Comparison of ENCODE assay signal across 25 mouse cellular contexts in genomic region chr10:80443575-80444278, GRCm38 (mm10). TPM values are rescaled to one million over a fixed set of nuclear protein-coding genes. Genes with fewer than 3 reads are reported as not detected.
DNase-seq lines count a peak whose midpoint lies in the region; ATAC-seq and TF ChIP-seq lines count a peak whose summit lies in the region.
"Had no signal": no experiment of that assay in that cellular context is flagged by ENCODE, and none has a peak within 500 bp of the region (broad histone marks: within the 10 kb centered on the region; RNA-seq: fewer than 3 reads in every experiment).

No protein-coding gene starts in this region.

- DNase-seq in adrenal gland, adult (ENCODE audit: inconsistent age in 2 of 2, low spot score in 1 of 2) = peak; percentile 55 to 65
- DNase-seq in adrenal gland, postnatal 10 days = no peak
- DNase-seq in hindbrain, embryonic 14.5 days (ENCODE audit: low spot score) = no peak
- DNase-seq in hindbrain, embryonic 10.5 days (ENCODE audit: low spot score) = no peak
- DNase-seq in lung, postnatal 14 days = no peak
- DNase-seq in stomach, postnatal 0 days (ENCODE audit: low spot score) = no peak
- DNase-seq: cerebellum, adult 11-12 months; heart, adult 11 months; heart, postnatal 10 days; kidney, adult 9 months; kidney, postnatal 14 days; lung, adult 18-20 months; thymus, postnatal 14 days had no signal

- no peaks in the 10 kb centered on the region for H3K9me3 ChIP-seq in hindbrain, embryonic 14.5 days (ENCODE audit: control insufficient read depth, low read length)
- no peaks in the 10 kb centered on the region for H3K9me3 ChIP-seq in hindbrain, embryonic 10.5 days
- no peaks in the 10 kb centered on the region for H3K9me3 ChIP-seq in lung, embryonic 16.5 days (ENCODE audit: control insufficient read depth, low read length)
- no peaks in the 10 kb centered on the region for H3K9me3 ChIP-seq in stomach, embryonic 16.5 days (replicated peaks; ENCODE audit: control insufficient read depth, low read length)
- H3K9me3 ChIP-seq in stomach, postnatal 0 days (ENCODE audit: control insufficient read depth, low read length) = no peaks in the 10 kb centered on the region
- H3K9me3 ChIP-seq: embryonic facial prominence, embryonic 13.5 days; forebrain, embryonic 15.5 days; hindbrain, embryonic 15.5 days; midbrain, embryonic 12.5 days had no signal

- H3K27me3 ChIP-seq in hindbrain, embryonic 14.5 days (ENCODE audit: control insufficient read depth, insufficient read depth, low read length) = peaks cover 11% of the 10 kb centered on the region; the same call in 1 of the 2 replicates
- H3K27me3 ChIP-seq in hindbrain, embryonic 10.5 days (ENCODE audit: insufficient read depth, poor library complexity, severe bottlenecking) = peaks cover 47% of the 10 kb centered on the region
- H3K27me3 ChIP-seq in lung, embryonic 16.5 days (ENCODE audit: control insufficient read depth, insufficient read depth, low read depth, low read length) = peaks cover 4% of the 10 kb centered on the region
- 0 out of 2 replicates have a peak, but pooled peaks cover 4% of the 10 kb centered on the region for H3K27me3 ChIP-seq in stomach, embryonic 16.5 days (ENCODE audit: control insufficient read depth, insufficient read depth, low read length)
- H3K27me3 ChIP-seq in stomach, postnatal 0 days (ENCODE audit: control insufficient read depth, insufficient read depth, low read length) = no peaks in the 10 kb centered on the region

- no peak for TF ChIP-seq EP300 in stomach, postnatal 0 days (optimal IDR thresholded peaks at IDR 0.05)

- no peak for ATAC-seq in hindbrain, embryonic 14.5 days (ENCODE audit: low FRiP score)
- ATAC-seq in lung, embryonic 16.5 days (ENCODE audit: low read depth) = no peak
- ATAC-seq in stomach, embryonic 16.5 days (ENCODE audit: insufficient read depth, low FRiP score) = no peak
- ATAC-seq in stomach, postnatal 0 days (ENCODE audit: low FRiP score, low TSS enrichment) = no peak
- ATAC-seq: forebrain, embryonic 15.5 days had no signal

- WGBS in hindbrain, embryonic 14.5 days = 83% methylated on average over 7 of the region's 8 CpGs
- 83% methylated on average over 8 of the region's 8 CpGs for WGBS in hindbrain, embryonic 10.5 days
- 75% methylated on average over 8 of the region's 8 CpGs for WGBS in lung, embryonic 16.5 days
- WGBS in stomach, embryonic 16.5 days = 78% methylated on average over 8 of the region's 8 CpGs
- WGBS in stomach, postnatal 0 days = 76% methylated on average over 8 of the region's 8 CpGs

- no peak overlapping the region for H3K27ac ChIP-seq in hindbrain, embryonic 14.5 days
- no peak overlapping the region for H3K27ac ChIP-seq in hindbrain, embryonic 10.5 days
- H3K27ac ChIP-seq in lung, embryonic 16.5 days (ENCODE audit: low read length) = no peak overlapping the region
- H3K27ac ChIP-seq in stomach, embryonic 16.5 days (ENCODE audit: low read length) = no peak overlapping the region
- no peak overlapping the region for H3K27ac ChIP-seq in stomach, postnatal 0 days (replicated peaks)
- H3K27ac ChIP-seq: embryonic facial prominence, embryonic 13.5 days; forebrain, embryonic 15.5 days; hindbrain, embryonic 15.5 days; midbrain, embryonic 12.5 days had no signal

- H3K9ac ChIP-seq in hindbrain, embryonic 14.5 days = peak overlapping the region; percentile 28; the same call in 1 of the 2 replicates
- H3K9ac ChIP-seq in lung, embryonic 16.5 days (ENCODE audit: low read length) = peak overlapping the region; percentile 15; the same call in 1 of the 2 replicates
- H3K9ac ChIP-seq in stomach, embryonic 16.5 days (ENCODE audit: low read length) = 0 out of 2 replicates have a peak overlapping the region, but pooled peaks have one; percentile 36
- H3K9ac ChIP-seq in stomach, postnatal 0 days (ENCODE audit: low read length) = no peak overlapping the region
- H3K9ac ChIP-seq: forebrain, embryonic 15.5 days; hindbrain, embryonic 15.5 days; midbrain, embryonic 12.5 days had no signal

- TF ChIP-seq CTCF in stomach, postnatal 0 days (IDR thresholded peaks at IDR 0.05; ENCODE audit: low read depth) = no peak

- H3K4me1 ChIP-seq in hindbrain, embryonic 14.5 days (replicated peaks; ENCODE audit: control insufficient read depth, insufficient read depth, low read length) = 0 out of 2 replicates have a peak, but pooled peaks cover 2% of the 10 kb centered on the region
- peaks cover 26% of the 10 kb centered on the region for H3K4me1 ChIP-seq in hindbrain, embryonic 10.5 days (replicated peaks)
- no peaks in the 10 kb centered on the region; the same call in 1 of the 2 replicates for H3K4me1 ChIP-seq in lung, embryonic 16.5 days (replicated peaks; ENCODE audit: control insufficient read depth, insufficient read depth, low read length)
- H3K4me1 ChIP-seq in stomach, embryonic 16.5 days (ENCODE audit: control insufficient read depth, insufficient read depth, low read length) = peaks cover 7% of the 10 kb centered on the region; the same call in 1 of the 2 replicates
- no peaks in the 10 kb centered on the region for H3K4me1 ChIP-seq in stomach, postnatal 0 days (replicated peaks; ENCODE audit: control insufficient read depth, insufficient read depth)

- H3K36me3 ChIP-seq in hindbrain, embryonic 14.5 days (replicated peaks; ENCODE audit: control insufficient read depth, insufficient read depth) = no peaks in the 10 kb centered on the region
- H3K36me3 ChIP-seq in hindbrain, embryonic 10.5 days = no peaks in the 10 kb centered on the region
- no peaks in the 10 kb centered on the region for H3K36me3 ChIP-seq in lung, embryonic 16.5 days (ENCODE audit: control insufficient read depth, insufficient read depth, low read length)
- H3K36me3 ChIP-seq in stomach, embryonic 16.5 days (ENCODE audit: control insufficient read depth, insufficient read depth, low read length) = no peaks in the 10 kb centered on the region
- no peaks in the 10 kb centered on the region for H3K36me3 ChIP-seq in stomach, postnatal 0 days (ENCODE audit: control insufficient read depth, insufficient read depth, low read length)
- H3K36me3 ChIP-seq: embryonic facial prominence, embryonic 13.5 days; forebrain, embryonic 15.5 days; hindbrain, embryonic 15.5 days; midbrain, embryonic 12.5 days had no signal

- no peak overlapping the region for H3K4me2 ChIP-seq in hindbrain, embryonic 14.5 days (replicated peaks)
- no peak overlapping the region for H3K4me2 ChIP-seq in lung, embryonic 16.5 days (ENCODE audit: low read depth, low read length)
- H3K4me2 ChIP-seq in stomach, embryonic 16.5 days (ENCODE audit: low read depth, low read length) = no peak overlapping the region
- H3K4me2 ChIP-seq in stomach, postnatal 0 days (replicated peaks; ENCODE audit: low read depth) = no peak overlapping the region
- H3K4me2 ChIP-seq: embryonic facial prominence, embryonic 13.5 days; forebrain, embryonic 15.5 days; heart, embryonic 11.5 days; hindbrain, embryonic 15.5 days; midbrain, embryonic 12.5 days had no signal

- H3K4me3 ChIP-seq in hindbrain, embryonic 14.5 days (replicated peaks; ENCODE audit: low read length) = no peak overlapping the region
- H3K4me3 ChIP-seq in hindbrain, embryonic 10.5 days = no peak overlapping the region
- no peak overlapping the region for H3K4me3 ChIP-seq in lung, embryonic 16.5 days (ENCODE audit: low read length)
- H3K4me3 ChIP-seq in stomach, embryonic 16.5 days (replicated peaks; ENCODE audit: low read length) = no peak overlapping the region
- H3K4me3 ChIP-seq in stomach, postnatal 0 days (ENCODE audit: low read depth, low read length) = no peak overlapping the region
- H3K4me3 ChIP-seq: embryonic facial prominence, embryonic 13.5 days; forebrain, embryonic 15.5 days; hindbrain, embryonic 15.5 days; midbrain, embryonic 12.5 days; myocyte had no signal

RNA-seq across cellular contexts. Expression of gene Tcf3, which starts 10.3 kb away (rescaled TPM):
- 10 to 100 TPM; 58.1 to 77.1 TPM for total RNA-seq in adrenal gland, postnatal 10 days (2021)
- polyA plus RNA-seq in hindbrain, embryonic 14.5 days (2014; fragmentation: Nextera tagmentation; extraction: Ambion mirVana) = 41.3 and 46.5 TPM in 2 replicates
- polyA plus RNA-seq in hindbrain, embryonic 10.5 days (2016; fragmentation: Nextera tagmentation; extraction: Ambion mirVana) = 191 and 198 TPM in 2 replicates
- 81.0 and 82.4 TPM in 2 replicates for polyA plus RNA-seq in lung, embryonic 16.5 days (2015; fragmentation: Nextera tagmentation; extraction: Ambion mirVana)
- 46.1 and 57.9 TPM in 2 replicates for polyA plus RNA-seq in stomach, embryonic 16.5 days (2015; fragmentation: Nextera tagmentation; extraction: Ambion mirVana)
- 30.9 and 37.0 TPM in 2 replicates for polyA plus RNA-seq in stomach, postnatal 0 days (2015; fragmentation: Nextera tagmentation; extraction: Ambion mirVana)

RNA-seq across cellular contexts. Expression of gene Uqcr11, which starts 37.1 kb away (rescaled TPM):
- 1,000 to 10,000 TPM; 1,321 to 1,365 TPM for total RNA-seq in adrenal gland, postnatal 10 days (2021)
- polyA plus RNA-seq in hindbrain, embryonic 14.5 days (2014; fragmentation: Nextera tagmentation; extraction: Ambion mirVana) = 675 and 804 TPM in 2 replicates
- 648 and 654 TPM in 2 replicates for polyA plus RNA-seq in hindbrain, embryonic 10.5 days (2016; fragmentation: Nextera tagmentation; extraction: Ambion mirVana)
- 618 and 673 TPM in 2 replicates for polyA plus RNA-seq in lung, embryonic 16.5 days (2015; fragmentation: Nextera tagmentation; extraction: Ambion mirVana)
- 669 and 707 TPM in 2 replicates for polyA plus RNA-seq in stomach, embryonic 16.5 days (2015; fragmentation: Nextera tagmentation; extraction: Ambion mirVana)
- polyA plus RNA-seq in stomach, postnatal 0 days (2015; fragmentation: Nextera tagmentation; extraction: Ambion mirVana) = 859 and 899 TPM in 2 replicates

RNA-seq across cellular contexts. Expression of gene Mbd3, which starts 44.4 kb away (rescaled TPM):
- 100 to 1,000 TPM; 103 to 113 TPM for total RNA-seq in adrenal gland, postnatal 10 days (2021)
- 152 and 161 TPM in 2 replicates for polyA plus RNA-seq in hindbrain, embryonic 14.5 days (2014; fragmentation: Nextera tagmentation; extraction: Ambion mirVana)
- 341 and 365 TPM in 2 replicates for polyA plus RNA-seq in hindbrain, embryonic 10.5 days (2016; fragmentation: Nextera tagmentation; extraction: Ambion mirVana)
- 192 and 204 TPM in 2 replicates for polyA plus RNA-seq in lung, embryonic 16.5 days (2015; fragmentation: Nextera tagmentation; extraction: Ambion mirVana)
- polyA plus RNA-seq in stomach, embryonic 16.5 days (2015; fragmentation: Nextera tagmentation; extraction: Ambion mirVana) = 131 and 139 TPM in 2 replicates
- polyA plus RNA-seq in stomach, postnatal 0 days (2015; fragmentation: Nextera tagmentation; extraction: Ambion mirVana) = 81.1 and 82.9 TPM in 2 replicates

RNA-seq across cellular contexts. Expression of gene Onecut3, which starts 50.9 kb away (rescaled TPM):
- not detected for total RNA-seq in adrenal gland, postnatal 10 days (2021)
- polyA plus RNA-seq in hindbrain, embryonic 14.5 days (2014; fragmentation: Nextera tagmentation; extraction: Ambion mirVana) = 1.5 and 2.3 TPM in 2 replicates
- 1.1 and 2.0 TPM in 2 replicates for polyA plus RNA-seq in hindbrain, embryonic 10.5 days (2016; fragmentation: Nextera tagmentation; extraction: Ambion mirVana)
- not detected in 2 replicates for polyA plus RNA-seq in lung, embryonic 16.5 days (2015; fragmentation: Nextera tagmentation; extraction: Ambion mirVana)
- polyA plus RNA-seq in stomach, embryonic 16.5 days (2015; fragmentation: Nextera tagmentation; extraction: Ambion mirVana) = 0.06 and 0.08 TPM in 2 replicates
- 0.01 and 0.02 TPM in 2 replicates for polyA plus RNA-seq in stomach, postnatal 0 days (2015; fragmentation: Nextera tagmentation; extraction: Ambion mirVana)
- total RNA-seq: gastrocnemius, postnatal 14 days; heart, postnatal 10 days; layer of hippocampus, postnatal 14 days; left cerebral cortex, adult 8-10 months; megakaryocyte, adult 5-6 weeks had no signal
- polyA plus RNA-seq: embryonic facial prominence, embryonic 13.5 days; heart, embryonic 11.5 days; myocyte had no signal

RNA-seq across cellular contexts. Expression of gene Mex3d, which starts 56.3 kb away (rescaled TPM):
- 10 to 100 TPM; 19.6 to 21.8 TPM for total RNA-seq in adrenal gland, postnatal 10 days (2021)
- polyA plus RNA-seq in hindbrain, embryonic 14.5 days (2014; fragmentation: Nextera tagmentation; extraction: Ambion mirVana) = 12.3 and 13.3 TPM in 2 replicates
- polyA plus RNA-seq in hindbrain, embryonic 10.5 days (2016; fragmentation: Nextera tagmentation; extraction: Ambion mirVana) = 7.2 and 8.8 TPM in 2 replicates
- 4.4 and 4.5 TPM in 2 replicates for polyA plus RNA-seq in lung, embryonic 16.5 days (2015; fragmentation: Nextera tagmentation; extraction: Ambion mirVana)
- polyA plus RNA-seq in stomach, embryonic 16.5 days (2015; fragmentation: Nextera tagmentation; extraction: Ambion mirVana) = 3.0 and 4.1 TPM in 2 replicates
- 4.1 and 4.5 TPM in 2 replicates for polyA plus RNA-seq in stomach, postnatal 0 days (2015; fragmentation: Nextera tagmentation; extraction: Ambion mirVana)

Comparison
In these comparisons a context has a peak if more than half of its experiments do, and no peak if none do; other contexts are left out.
1. DNase-seq: peak in adrenal gland, adult (2 of 2); none in adrenal gland, postnatal 10 days (single experiment), hindbrain, embryonic 14.5 days (single experiment), hindbrain, embryonic 10.5 days (single experiment), lung, postnatal 14 days (single experiment) and stomach, postnatal 0 days (single experiment).